Mouse (Mus musculus): ENCODE results near the gene Mis12. TPM values are rescaled to one million over a fixed set of nuclear protein-coding genes. Genes with fewer than 3 reads are reported as not detected.

Gene Mis12
- polyA plus RNA-seq, 1 experiment from 2014 or later: 27.4 TPM

DNA sequence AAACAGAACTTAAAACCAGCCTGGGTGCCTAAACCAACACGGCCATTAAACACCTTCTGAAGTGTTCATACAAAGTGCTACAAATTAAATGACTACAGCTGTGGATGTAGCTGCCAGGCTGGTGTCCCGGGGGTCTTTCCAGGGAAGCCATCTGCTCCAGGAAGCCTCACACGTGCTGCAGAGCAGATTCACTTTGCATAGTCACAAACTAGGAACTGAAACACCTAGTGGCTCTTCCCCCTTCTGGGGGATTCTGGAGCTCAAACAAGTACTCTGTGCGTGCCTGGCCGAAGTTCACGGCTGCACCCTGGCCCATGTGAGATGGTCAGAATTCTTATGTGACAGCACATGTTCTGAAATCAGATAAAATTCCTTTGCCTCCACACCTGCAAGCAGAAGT is 39.2 kb upstream of the Mis12 start:
- Histone ChIP-seq H3K4me3 (ENCODE audit: low read depth, low read length) (no peak overlapping the region), H3K4me1 (ENCODE audit: control insufficient read depth, insufficient read depth, low read length) (peaks cover 7% of the 10 kb centered on the region), H3K36me3 (ENCODE audit: control insufficient read depth, insufficient read depth, low read length) (peaks cover 34% of the 10 kb centered on the region), H3K4me2 (no peak overlapping the region), H3K27ac (ENCODE audit: low read depth, low read length) (no peak overlapping the region), H3K9me3 (replicated peaks; ENCODE audit: control insufficient read depth, low read length) (no peaks in the 10 kb centered on the region), H3K9ac (ENCODE audit: low read depth, low read length) (no peak overlapping the region), H3K27me3 (ENCODE audit: control insufficient read depth, insufficient read depth, low read length) (no peaks in the 10 kb centered on the region)
- 80% methylated on average over 6 of the region's 6 CpGs for WGBS (ENCODE audit: insufficient replicate concordance)
- no peak for ATAC-seq (replicated peaks; ENCODE audit: insufficient number of reproducible peaks, low FRiP score, low TSS enrichment)

DNA sequence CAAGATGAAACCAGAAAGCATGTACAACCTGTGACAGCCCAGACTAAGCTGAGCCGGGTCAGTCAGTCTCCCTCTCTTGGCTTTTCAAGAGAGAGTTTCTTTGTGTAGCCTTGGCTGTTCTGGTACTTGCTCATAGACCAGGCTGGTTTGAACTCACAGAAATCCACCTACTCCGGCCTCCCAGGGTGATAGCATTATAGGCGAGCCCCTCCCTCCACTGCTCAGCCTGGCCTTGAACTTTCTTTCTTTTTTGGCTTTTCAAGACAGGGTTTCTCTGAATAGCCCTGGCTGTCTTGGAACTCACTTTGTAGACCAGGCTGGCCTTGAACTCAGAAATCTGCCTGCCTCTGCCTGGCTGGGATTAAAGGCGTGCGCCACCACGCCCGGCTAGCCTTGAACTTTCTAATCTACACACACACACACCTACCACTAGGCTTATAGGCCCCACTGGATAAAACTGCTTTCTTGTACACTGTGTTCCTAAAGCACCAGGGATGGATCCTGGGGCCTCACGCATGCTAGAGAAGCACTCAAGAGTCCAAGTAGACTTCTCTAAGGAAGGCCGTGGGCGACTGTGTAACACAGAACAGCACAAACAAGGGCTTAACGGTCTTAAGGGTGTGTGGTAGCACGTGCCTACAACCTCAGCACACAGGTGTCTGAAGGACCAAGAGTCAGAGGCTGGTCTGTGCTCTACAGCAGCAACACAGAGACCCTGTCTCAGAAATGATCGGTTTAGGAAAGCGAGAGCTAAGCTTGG is 38.5 kb upstream of the Mis12 start:
- Histone ChIP-seq H3K27me3 (ENCODE audit: control insufficient read depth, insufficient read depth, low read length) (no peaks in the 10 kb centered on the region), H3K9ac (ENCODE audit: low read depth, low read length) (no peak overlapping the region), H3K27ac (ENCODE audit: low read depth, low read length) (no peak overlapping the region), H3K9me3 (replicated peaks; ENCODE audit: control insufficient read depth, low read length) (no peaks in the 10 kb centered on the region), H3K4me3 (ENCODE audit: low read depth, low read length) (no peak overlapping the region), H3K36me3 (ENCODE audit: control insufficient read depth, insufficient read depth, low read length) (peaks cover 36% of the 10 kb centered on the region), H3K4me1 (ENCODE audit: control insufficient read depth, insufficient read depth, low read length) (peaks cover 7% of the 10 kb centered on the region), H3K4me2 (no peak overlapping the region; the same call in 1 of the 2 replicates)
- WGBS (ENCODE audit: insufficient replicate concordance): 87% methylated on average over 14 of the region's 14 CpGs
- no peak for ATAC-seq (replicated peaks; ENCODE audit: insufficient number of reproducible peaks, low FRiP score, low TSS enrichment)

DNA sequence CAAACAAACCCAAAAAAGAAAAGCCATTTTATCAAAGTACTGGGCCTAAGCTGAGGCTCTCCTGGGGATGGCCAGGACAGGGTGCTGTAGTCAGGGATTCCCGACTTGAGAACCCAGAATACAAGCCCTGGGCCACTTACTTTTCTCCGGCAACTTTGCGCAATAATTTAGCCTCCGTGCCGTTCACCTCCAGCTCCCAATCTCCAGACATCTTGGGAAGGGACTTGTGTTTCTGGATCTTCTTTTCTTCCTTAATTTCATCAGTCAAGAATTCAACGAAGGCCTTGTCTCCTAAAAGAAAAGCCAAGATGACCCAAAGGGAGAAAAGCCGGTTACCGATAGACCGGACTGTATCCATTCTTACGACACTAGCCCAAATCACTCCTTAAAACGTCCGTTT is 37.4 kb upstream of the Mis12 start:
- WGBS (ENCODE audit: insufficient replicate concordance): 7% methylated on average over 12 of the region's 12 CpGs
- Histone ChIP-seq H3K27me3 (ENCODE audit: control insufficient read depth, insufficient read depth, low read length) (no peaks in the 10 kb centered on the region), H3K36me3 (ENCODE audit: control insufficient read depth, insufficient read depth, low read length) (peaks cover 30% of the 10 kb centered on the region), H3K9ac (ENCODE audit: low read depth, low read length) (peak overlapping the region; percentile 82), H3K4me1 (ENCODE audit: control insufficient read depth, insufficient read depth, low read length) (peaks cover 7% of the 10 kb centered on the region), H3K9me3 (replicated peaks; ENCODE audit: control insufficient read depth, low read length) (no peaks in the 10 kb centered on the region), H3K27ac (ENCODE audit: low read depth, low read length) (no peak overlapping the region), H3K4me2 (peak overlapping the region; percentile 87), H3K4me3 (ENCODE audit: low read depth, low read length) (peak overlapping the region; percentile 80)
- no peak for ATAC-seq (replicated peaks; ENCODE audit: insufficient number of reproducible peaks, low FRiP score, low TSS enrichment)

DNA sequence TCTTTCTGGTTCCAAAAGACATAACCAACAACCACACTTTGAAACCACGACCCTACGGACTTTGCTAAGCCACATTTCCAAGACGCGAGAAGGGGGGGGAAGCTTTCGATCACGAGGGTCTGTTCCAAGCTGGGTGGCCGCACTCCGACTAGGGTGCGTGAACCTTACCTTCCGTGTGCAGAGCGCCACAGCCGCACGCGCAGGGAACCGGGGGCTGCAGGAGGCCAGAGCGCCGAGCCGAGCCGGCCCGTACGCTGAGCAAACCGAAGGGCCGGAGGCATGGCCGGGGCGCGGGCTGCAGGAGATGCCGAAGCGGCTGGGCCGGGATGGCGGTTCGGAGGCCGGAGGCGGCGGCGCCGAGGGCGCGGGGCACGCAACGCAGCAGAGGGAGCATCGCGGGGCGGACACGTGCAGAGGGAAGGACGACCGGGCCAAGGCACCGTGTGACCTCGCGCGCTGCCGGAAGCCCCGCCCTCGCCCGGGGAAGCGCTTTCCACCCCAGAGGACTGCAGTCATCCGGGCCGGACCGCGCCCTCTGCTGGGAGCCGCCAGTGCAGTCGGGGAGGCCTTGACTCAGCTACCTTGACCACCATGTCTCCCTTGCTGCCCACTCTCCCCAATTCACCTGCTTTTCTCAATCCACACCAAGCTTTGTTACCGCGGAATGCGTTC is 36.7 kb upstream of the Mis12 start, which contains the start of gene C1qbp:
C1qbp (minus strand) TSS at position 470 of the 672 bp plus-strand sequence.
- peaks cover 7% of the 10 kb centered on the region for H3K4me1 ChIP-seq (ENCODE audit: control insufficient read depth, insufficient read depth, low read length)
- peak within 1 kb of the TSS; percentile 82 for H3K9ac ChIP-seq (ENCODE audit: low read depth, low read length)
- peak; percentile 91 for ATAC-seq (replicated peaks; ENCODE audit: insufficient number of reproducible peaks, low FRiP score, low TSS enrichment)
- H3K4me3 ChIP-seq (ENCODE audit: low read depth, low read length): peak within 1 kb of the TSS; percentile 80
- peak within 1 kb of the TSS; percentile 25; the same call in 1 of the 2 replicates for H3K27ac ChIP-seq (ENCODE audit: low read depth, low read length)
- H3K27me3 ChIP-seq (ENCODE audit: control insufficient read depth, insufficient read depth, low read length): no peaks in the 10 kb centered on the region
- no peaks in the 10 kb centered on the region for H3K9me3 ChIP-seq (replicated peaks; ENCODE audit: control insufficient read depth, low read length)
- under 1% methylated on average over 62 of the region's 64 CpGs for WGBS (ENCODE audit: insufficient replicate concordance)
- H3K4me2 ChIP-seq: peak within 1 kb of the TSS; percentile 87
- H3K36me3 ChIP-seq (ENCODE audit: control insufficient read depth, insufficient read depth, low read length): peaks cover 33% of the 10 kb centered on the region

DNA sequence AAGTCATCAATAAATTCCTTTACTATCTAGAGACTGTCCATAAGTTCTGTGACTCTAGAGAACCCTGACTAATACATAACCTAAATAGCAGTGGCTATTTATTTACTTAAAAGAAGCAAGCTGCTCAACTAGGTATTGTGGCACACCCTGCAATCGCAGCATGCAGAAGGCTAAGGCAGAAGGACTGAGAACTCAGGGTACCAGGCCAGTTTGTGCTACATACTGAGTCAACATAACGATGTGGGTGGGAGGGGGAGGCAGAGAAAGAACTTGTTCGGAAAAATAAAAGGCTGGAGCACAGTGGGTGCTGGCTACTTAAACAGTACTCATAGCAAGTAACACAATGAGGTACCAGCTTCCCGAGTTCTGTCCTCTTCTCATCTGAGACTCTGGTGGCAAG is 18.2 kb upstream of the Mis12 start:
- Histone ChIP-seq H3K4me2 (no peak overlapping the region), H3K4me1 (ENCODE audit: control insufficient read depth, insufficient read depth, low read length) (peaks cover 11% of the 10 kb centered on the region; the same call in 1 of the 2 replicates), H3K27ac (ENCODE audit: low read depth, low read length) (no peak overlapping the region), H3K27me3 (ENCODE audit: control insufficient read depth, insufficient read depth, low read length) (no peaks in the 10 kb centered on the region), H3K36me3 (ENCODE audit: control insufficient read depth, insufficient read depth, low read length) (peaks cover 11% of the 10 kb centered on the region; the same call in 1 of the 2 replicates), H3K9me3 (replicated peaks; ENCODE audit: control insufficient read depth, low read length) (no peaks in the 10 kb centered on the region), H3K4me3 (ENCODE audit: low read depth, low read length) (no peak overlapping the region), H3K9ac (ENCODE audit: low read depth, low read length) (no peak overlapping the region)
- ATAC-seq (replicated peaks; ENCODE audit: insufficient number of reproducible peaks, low FRiP score, low TSS enrichment): no peak
- WGBS (ENCODE audit: insufficient replicate concordance): 86% methylated on average over 4 of the region's 4 CpGs

DNA sequence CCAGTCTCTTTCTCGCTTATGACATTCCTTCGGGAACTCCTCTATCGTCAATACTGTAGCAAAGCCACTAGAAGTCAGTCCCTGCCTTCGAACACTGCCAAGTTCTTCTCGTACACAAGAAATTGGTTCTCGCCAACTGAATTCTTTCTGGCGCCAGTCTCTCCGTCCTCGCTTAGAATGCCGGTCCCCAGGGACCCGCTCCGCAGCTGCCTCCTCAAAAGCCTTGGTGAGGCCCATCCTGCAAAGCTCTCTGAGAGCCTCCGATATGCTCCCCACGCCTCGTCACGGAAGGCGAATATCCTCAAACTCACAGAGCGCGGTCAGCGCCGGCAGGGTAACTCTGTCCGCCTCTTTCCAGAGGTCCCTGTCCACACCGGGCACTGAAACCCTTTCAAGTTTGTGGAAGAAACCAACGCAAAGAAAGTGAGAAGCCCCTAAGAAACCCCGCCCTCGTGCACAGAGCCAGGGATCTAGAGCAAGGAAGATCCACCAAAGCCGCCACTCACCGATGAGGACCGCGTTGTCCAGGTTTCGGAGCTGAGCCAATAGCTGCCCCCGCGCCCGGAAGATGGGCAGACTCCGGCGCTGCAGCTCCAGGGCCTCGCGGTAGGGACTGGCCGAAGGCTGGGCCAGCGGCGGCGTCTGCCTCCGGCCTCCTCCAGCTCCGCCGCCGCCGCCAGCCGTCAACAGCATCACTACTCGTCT is 15.6 kb upstream of the Mis12 start:
- Histone ChIP-seq H3K4me1 (ENCODE audit: control insufficient read depth, insufficient read depth, low read length) (peaks cover 11% of the 10 kb centered on the region; the same call in 1 of the 2 replicates), H3K27ac (ENCODE audit: low read depth, low read length) (peak overlapping the region; percentile 86), H3K9me3 (replicated peaks; ENCODE audit: control insufficient read depth, low read length) (no peaks in the 10 kb centered on the region), H3K36me3 (ENCODE audit: control insufficient read depth, insufficient read depth, low read length) (peaks cover 9% of the 10 kb centered on the region; the same call in 1 of the 2 replicates), H3K4me3 (ENCODE audit: low read depth, low read length) (peak overlapping the region; percentile 87), H3K9ac (ENCODE audit: low read depth, low read length) (peak overlapping the region; percentile 78), H3K27me3 (ENCODE audit: control insufficient read depth, insufficient read depth, low read length) (no peaks in the 10 kb centered on the region), H3K4me2 (peak overlapping the region; percentile 95)
- peak; percentile 71 for ATAC-seq (replicated peaks; ENCODE audit: insufficient number of reproducible peaks, low FRiP score, low TSS enrichment)
- WGBS (ENCODE audit: insufficient replicate concordance): under 1% methylated on average over 49 of the region's 49 CpGs

DNA sequence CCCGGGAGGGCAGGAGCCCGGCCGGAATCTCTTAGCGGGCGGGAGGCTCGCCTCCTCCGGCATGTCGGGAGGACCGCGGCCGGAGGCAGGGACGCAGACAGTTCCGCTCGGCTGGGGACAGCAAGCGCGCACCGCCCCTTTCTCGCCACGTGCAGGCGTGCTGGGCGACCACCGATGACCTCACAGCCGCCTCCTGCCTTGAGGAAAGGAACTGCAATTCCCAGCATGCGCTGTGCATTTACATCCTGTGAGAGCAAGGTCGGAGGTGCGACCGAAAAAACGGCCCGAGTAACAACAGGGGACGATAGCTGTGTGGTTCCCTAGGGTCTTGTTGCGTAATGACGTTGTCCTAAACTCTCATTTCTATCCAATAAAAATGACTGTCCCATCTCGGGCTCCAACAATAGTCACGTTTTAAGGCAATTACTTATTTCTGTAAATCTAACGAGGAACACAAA is 15.1 kb upstream of the Mis12 start, which contains the start of gene Dhx33:
Dhx33 (minus strand) TSS at position 122 of the 458 bp plus-strand sequence.
- Histone ChIP-seq H3K9me3 (replicated peaks; ENCODE audit: control insufficient read depth, low read length) (no peaks in the 10 kb centered on the region), H3K9ac (ENCODE audit: low read depth, low read length) (peak within 1 kb of the TSS; percentile 78), H3K4me2 (peak within 1 kb of the TSS; percentile 95), H3K4me1 (ENCODE audit: control insufficient read depth, insufficient read depth, low read length) (peaks cover 11% of the 10 kb centered on the region; the same call in 1 of the 2 replicates), H3K36me3 (ENCODE audit: control insufficient read depth, insufficient read depth, low read length) (peaks cover 6% of the 10 kb centered on the region), H3K27ac (ENCODE audit: low read depth, low read length) (peak within 1 kb of the TSS; percentile 86), H3K4me3 (ENCODE audit: low read depth, low read length) (peak within 1 kb of the TSS; percentile 87), H3K27me3 (ENCODE audit: control insufficient read depth, insufficient read depth, low read length) (no peaks in the 10 kb centered on the region)
- peak; percentile 98 for ATAC-seq (replicated peaks; ENCODE audit: insufficient number of reproducible peaks, low FRiP score, low TSS enrichment)
- under 1% methylated on average over 35 of the region's 35 CpGs for WGBS (ENCODE audit: insufficient replicate concordance)

DNA sequence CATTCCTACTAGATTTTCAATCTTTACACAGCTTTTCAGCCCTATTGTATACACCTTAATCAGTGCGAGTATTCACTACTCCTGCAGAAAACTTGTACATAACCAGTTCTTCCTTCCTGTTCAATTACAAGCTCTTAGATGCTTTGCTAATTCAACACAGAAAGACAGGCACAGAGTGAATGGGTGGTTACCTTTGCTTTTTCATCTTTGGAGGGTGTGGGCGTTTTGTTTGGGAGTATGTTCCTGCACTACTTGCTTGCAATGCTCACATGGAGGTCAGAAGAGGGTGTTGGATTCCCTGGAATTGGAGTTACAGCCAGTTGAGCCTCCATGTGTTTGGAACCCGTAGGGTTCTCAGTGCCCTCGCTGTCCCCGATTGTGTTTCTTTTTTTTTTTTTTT is 14.4 kb upstream of the Mis12 start:
- Histone ChIP-seq H3K4me1 (ENCODE audit: control insufficient read depth, insufficient read depth, low read length) (peaks cover 11% of the 10 kb centered on the region; the same call in 1 of the 2 replicates), H3K36me3 (ENCODE audit: control insufficient read depth, insufficient read depth, low read length) (peaks cover 7% of the 10 kb centered on the region), H3K4me3 (ENCODE audit: low read depth, low read length) (peak overlapping the region; percentile 87), H3K9ac (ENCODE audit: low read depth, low read length) (no peak overlapping the region), H3K9me3 (replicated peaks; ENCODE audit: control insufficient read depth, low read length) (no peaks in the 10 kb centered on the region), H3K27ac (ENCODE audit: low read depth, low read length) (no peak overlapping the region), H3K27me3 (ENCODE audit: control insufficient read depth, insufficient read depth, low read length) (no peaks in the 10 kb centered on the region), H3K4me2 (peak overlapping the region; percentile 59)
- no peak for ATAC-seq (replicated peaks; ENCODE audit: insufficient number of reproducible peaks, low FRiP score, low TSS enrichment)
- 54% methylated on average over 5 of the region's 5 CpGs for WGBS (ENCODE audit: insufficient replicate concordance)
